Mouse (Mus musculus) heart, postnatal 36 days (tissue): Measurements from ENCODE around the gene 1700025B11Rik. TPM values are rescaled to one million over a fixed set of nuclear protein-coding genes. Genes with fewer than 3 reads are reported as not detected.
"Not testable (repeated sequence)": the region's sequence is repeated elsewhere in the genome, so short reads cannot be mapped to it uniquely, and the experiment has no call there.

ENCODE experiments used
- DNase-seq, 2 experiments: peaks; one replicate each; pipeline ENCODE4 v3.0.0; 2021 to 2022
- intact Hi-C: fragments of 180-260 bp; cut with DNase I; formaldehyde crosslinking; loops from one replicate; pipeline ENCODE4 v1.15.1; 2025
- total RNA-seq, 2 experiments: library from RNA; stranded (reverse); gene quantifications; 2 replicates each; pipeline ENCODE4 v1.2.3; 2021

1700025B11Rik gene
- total RNA-seq: not detected

DNA sequence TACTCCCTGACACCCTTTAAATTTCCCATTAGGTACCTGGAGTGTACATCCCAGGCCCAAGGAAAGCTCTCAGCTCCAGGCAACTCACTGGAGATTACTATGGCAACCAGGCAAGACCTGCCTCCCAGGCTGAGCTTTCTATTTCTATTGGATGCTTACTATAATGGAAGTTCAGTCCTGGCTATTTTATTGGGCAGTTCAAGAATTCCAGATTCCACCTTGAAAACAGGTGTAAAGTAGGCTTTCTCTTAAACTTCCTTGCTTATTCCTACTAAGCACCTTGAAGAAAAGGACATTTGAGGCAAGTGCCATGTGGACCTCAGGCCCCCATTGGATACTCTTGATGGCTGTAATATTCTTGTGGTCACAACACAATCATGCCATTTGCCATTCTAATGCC is at the start of gene 1700025B11Rik:
Gene 1700025B11Rik (minus strand): TSS at position 101 of the 400 bp plus-strand sequence.
- DNase-seq: no peak
- intact Hi-C loops: loop anchor here (1.0 kb wide), 1 partner anchor 38 kb away; the partner anchor contains the start of gene Gm36245

DNA sequence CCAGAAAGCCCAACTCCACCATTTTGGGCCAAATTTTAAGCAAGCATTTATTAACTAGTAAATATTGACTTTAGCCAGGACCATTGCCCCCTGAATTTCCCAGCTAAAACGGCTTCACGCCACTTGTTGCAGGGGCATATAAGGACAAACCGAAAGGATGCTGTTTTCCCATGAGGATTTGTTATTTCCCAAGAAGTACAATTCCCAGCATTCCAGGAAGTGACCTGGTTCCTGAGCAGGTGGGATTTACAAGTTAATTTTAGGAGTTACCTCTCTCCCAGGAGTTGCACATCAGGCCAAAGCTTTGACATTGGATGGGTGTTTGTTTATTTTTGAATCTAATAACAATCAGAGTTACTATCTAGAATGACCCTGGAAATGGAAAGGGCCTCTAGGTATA is 44.4 kb upstream of the 1700025B11Rik start:
- intact Hi-C loops: no loop called here
- no peak for DNase-seq

DNA sequence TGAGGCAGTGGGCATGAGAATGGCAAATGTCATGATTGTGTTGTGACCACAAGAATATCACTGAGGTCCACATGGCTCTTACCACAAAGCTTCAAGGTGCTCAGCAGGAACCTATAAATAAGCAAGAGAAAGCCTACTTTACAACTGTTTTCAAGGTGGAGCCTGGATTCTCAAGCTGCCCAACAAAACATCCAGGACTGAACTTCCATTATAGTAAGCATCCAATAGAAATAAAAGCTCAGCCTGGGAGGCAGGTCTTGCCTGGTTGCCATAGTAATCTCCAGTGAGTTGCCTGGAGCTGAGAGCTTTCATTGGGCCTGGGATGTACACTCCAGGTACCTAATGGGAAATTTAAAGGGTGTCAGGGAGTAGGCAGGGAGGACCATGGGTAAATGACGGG is 37.3 kb upstream of the 1700025B11Rik start, which contains the start of gene Gm36245:
Gene Gm36245 (plus strand): TSS at position 301 of the 400 bp plus-strand sequence.
- intact Hi-C loops: loop anchor here (1.0 kb wide), 1 partner anchor 37 kb away; no protein-coding TSS in a partner anchor
- no peak for DNase-seq

DNA sequence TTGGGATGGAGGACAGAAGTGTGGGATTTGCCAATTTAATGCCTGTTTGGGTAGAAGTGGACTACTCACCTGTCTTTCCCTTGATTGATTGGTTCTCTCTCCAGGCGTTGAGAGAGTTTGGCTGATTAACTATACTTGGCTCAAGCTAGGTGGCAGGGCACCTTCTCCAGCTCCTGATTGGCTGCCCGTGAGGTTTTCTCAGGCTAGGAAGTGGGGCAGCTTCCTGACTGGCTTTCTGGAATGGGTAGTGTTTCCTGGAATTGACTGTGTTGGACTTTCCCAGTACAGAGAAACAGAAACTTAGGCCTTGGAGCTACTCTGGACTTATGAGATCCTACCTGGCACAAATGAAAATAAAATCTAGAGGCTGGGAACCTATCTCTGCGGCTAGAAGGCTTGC is 36.7 kb upstream of the 1700025B11Rik start:
- DNase-seq: no peak
- intact Hi-C loops: no loop called here

DNA sequence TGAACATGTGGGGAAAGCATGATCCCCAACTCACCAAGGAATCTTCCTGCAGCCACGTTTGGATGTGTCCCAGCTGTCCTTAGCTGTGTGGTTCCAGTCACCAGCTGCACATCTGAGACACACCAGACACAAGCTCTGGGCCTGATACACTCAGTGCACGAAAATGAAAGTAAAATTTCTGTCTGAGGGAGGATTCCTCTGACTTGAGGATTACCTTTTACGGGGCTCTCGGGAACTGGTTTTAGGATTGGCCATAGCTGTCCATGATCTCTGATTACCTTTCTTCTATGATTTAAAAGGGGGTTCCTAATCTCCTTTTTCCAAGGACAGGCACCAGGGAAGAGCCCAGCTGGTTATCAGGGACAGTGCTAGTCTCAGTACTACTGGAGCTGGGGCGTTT is 34.3 kb upstream of the 1700025B11Rik start, which contains the start of gene Apol10b:
Gene Apol10b (minus strand): TSS at position 165 of the 400 bp plus-strand sequence.
- DNase-seq: no peak
- intact Hi-C loops: no loop called here

DNA sequence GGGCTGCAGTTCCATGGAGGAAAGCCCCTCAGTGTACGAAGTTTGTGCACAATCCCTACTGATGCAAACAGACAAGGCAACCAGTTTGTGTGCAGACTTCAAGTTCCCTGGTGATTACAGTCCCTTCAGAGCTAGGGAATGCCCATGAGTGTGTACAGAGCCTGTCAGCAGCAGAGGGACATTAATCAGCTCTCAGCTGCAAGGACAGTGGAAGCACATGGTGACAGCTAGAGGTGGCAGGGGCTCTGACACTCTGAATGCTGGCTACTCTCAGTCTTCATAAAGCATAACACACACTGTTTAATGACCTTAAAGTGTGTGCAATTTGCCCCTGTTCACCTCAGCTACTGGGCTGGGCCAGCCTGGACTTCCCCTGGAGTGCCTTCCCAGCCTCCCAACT is 31.9 kb upstream of the 1700025B11Rik start:
- no peak for DNase-seq
- intact Hi-C loops: no loop called here

DNA sequence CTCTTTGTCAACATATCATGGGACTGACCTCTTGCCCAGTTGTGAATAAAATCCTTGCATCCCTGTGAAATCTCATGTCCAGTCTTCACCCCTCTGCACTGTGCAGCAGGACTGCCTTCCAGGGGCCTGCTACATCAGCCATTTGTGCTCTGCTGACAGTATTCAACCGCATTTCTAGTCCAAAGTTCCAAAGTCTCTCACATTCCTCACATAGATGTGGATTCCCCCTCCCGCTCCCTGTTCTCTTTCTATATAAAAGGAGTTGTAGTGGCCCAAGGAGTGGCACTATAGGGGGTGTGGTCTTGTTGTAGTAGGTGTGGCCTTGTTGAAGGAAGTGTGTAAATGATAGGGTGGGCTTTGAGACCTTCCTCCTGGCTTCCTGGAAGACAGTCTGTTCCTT is 29.2 kb upstream of the 1700025B11Rik start:
- intact Hi-C loops: no loop called here

DNA sequence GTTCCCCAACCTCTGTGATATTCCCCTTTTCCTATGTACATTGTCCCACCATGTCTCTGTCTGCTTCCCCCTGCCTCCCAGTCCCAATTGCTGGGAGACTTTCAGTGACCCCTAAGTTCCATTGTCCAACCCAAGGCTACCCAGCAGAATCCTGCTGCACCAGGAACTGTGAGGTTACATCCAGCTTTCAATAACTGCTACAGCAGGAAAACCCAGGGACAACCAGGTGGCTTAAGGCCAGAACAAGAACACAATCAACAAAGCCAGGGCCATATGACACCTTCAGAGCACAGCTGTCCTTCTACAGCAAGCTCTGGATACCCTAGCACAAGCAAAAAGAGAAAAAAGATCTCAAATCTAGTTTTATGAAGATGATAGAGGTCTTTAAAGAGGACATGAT is 27.3 kb upstream of the 1700025B11Rik start:
- DNase-seq: no peak
- intact Hi-C loops: no loop called here

More for the DNA sequence above, 29.2 kb upstream of the 1700025B11Rik start:
- DNase-seq: no peak

DNA sequence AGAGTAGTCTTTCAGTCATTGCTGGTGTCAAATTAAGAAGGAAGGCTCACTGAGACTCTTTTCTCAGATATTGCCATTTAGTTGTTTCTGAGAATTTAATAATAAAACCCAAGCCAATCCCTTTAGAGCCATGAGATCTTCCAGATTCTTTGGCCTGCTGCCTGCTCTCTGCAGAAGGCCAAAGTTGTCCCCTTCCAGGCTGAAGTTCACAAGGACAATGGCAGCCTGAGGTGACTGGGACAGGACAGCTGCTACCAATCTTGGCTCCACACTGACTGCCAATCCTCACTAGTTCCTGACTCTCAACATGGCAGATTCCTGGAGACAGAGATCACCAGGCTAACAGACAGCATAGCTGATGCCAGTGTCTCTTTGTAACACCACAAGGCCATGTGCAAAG is 25.3 kb upstream of the 1700025B11Rik start:
- DNase-seq: peak; percentile 27 to 40
- intact Hi-C loops: no loop called here

DNA sequence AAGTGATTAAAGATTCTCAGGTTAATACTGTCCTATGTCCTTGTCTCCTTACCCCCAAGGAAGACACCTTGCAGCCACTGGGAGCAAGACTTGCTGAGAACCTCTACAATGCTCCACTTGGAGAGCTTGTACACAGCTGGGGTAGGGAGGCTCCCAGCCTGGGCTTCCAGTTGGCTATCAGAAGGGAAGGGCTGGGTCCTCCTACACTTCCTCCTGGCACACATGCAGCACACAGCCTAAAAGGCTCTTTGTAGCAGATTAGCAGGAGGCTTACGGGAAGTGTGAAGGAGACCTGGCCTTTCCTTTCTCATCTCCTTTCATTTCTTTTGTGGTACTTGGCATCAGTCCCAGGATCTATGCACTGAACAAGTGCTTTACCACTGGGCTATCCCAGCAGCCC is 20.0 kb upstream of the 1700025B11Rik start:
- DNase-seq: peak; percentile 53 to 56
- intact Hi-C loops: no loop called here

DNA sequence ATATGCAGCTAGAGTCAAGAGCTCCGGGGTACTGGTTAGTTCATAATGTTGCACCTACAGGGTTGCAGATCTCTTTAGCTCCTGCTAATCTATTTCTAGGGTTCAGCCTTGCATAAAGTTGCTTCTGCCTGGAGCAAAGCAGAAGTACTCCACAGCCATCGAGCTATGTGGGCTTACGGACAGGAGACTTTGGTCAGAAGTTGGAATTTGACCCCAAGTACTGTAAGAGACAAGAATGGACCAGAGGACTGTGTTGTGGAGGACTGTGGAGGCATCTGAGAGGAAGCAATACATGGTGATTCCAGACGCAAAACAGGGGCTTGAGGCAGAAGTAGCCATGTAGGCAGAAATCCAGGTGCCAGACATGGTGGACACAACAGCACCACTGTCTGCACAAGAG is 17.6 kb upstream of the 1700025B11Rik start:
- intact Hi-C loops: no loop called here
- DNase-seq: no peak

DNA sequence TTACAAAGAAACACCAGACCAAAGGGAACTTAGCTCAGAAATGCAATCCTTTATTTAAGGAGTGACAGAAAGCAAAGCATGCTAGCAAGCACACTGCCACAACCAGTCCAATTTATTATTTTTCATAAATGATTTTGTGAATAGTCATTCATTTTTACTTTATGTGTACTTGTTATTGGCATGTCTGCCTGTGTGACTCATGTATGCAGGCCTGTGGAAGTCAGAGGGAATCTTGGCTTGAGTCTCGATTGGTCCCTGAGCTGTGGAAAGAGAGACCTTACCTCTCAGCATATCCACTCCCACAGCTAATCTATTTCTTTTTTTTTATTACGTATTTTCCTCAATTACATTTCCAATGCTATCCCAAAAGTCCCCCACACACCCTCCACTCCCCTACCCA is 17.1 kb upstream of the 1700025B11Rik start:
- DNase-seq: no peak
- intact Hi-C loops: no loop called here

DNA sequence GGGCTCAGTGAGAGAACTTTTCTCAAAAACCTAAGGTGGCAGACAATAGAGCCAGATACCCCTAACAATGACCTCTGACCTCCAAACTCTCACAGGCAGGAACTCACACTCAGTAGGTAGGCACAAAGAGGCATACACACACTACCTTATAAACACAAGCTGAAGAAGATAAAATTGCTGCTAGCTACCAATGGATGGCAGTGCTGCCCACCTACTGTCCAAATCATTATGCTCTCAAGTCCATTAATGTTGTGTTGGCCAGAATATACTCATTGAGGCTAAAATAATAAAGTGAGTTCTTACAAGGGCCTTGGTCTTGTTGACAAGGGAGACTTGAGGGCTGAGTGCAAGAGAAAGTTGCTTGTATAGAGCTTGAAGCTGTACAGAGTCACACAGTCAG is 1.5 kb upstream of the 1700025B11Rik start:
- DNase-seq: no peak
- intact Hi-C loops: no loop called here

DNA sequence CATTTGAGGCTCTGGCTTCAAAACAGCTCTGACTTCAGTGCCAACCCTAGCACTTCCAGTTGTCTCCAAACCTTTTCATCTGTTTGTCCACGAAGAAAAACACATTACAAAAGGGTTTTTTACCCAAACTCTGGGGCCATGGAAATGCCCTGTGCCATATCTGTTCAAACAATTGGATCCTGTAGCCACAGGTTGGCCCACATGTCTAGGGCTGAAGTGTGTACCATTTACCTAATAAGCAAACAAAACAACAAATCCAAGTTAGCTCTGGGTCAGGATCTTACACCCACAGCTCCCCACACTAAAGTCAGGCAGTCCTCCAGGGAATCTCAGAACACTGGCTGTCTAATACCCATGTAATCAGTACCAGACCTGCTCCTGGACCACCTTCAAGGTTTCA is 22.5 kb downstream of the 1700025B11Rik start:
- not testable (repeated sequence) for DNase-seq
- intact Hi-C loops: loop anchor here (10.0 kb wide), 1 partner anchor 76 kb away; no protein-coding TSS in a partner anchor

DNA sequence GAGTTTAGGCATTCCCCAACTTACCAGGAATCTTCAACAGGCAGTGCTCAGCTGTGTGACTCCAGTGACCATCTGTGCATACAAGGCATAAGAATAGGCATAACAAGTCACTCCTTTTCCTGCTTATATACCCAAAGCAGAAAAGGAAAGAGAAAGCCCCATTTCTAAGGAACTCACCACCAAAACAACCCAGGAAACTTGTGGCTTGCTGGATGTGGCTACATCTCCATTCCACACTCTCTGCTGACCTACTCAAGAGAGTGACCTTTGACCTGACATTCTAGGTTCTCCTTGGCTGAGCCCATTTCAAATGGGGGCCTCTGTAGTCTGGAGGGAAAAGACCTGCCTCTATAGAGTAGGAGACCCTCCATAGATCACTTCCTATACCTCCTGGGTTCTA is 28.5 kb downstream of the 1700025B11Rik start, which contains the start of gene Apol7c:
Gene Apol7c (minus strand): TSS at position 101 of the 400 bp plus-strand sequence.
- DNase-seq: no peak
- intact Hi-C loops: loop anchor here (10.0 kb wide), 1 partner anchor 82 kb away; no protein-coding TSS in a partner anchor

DNA sequence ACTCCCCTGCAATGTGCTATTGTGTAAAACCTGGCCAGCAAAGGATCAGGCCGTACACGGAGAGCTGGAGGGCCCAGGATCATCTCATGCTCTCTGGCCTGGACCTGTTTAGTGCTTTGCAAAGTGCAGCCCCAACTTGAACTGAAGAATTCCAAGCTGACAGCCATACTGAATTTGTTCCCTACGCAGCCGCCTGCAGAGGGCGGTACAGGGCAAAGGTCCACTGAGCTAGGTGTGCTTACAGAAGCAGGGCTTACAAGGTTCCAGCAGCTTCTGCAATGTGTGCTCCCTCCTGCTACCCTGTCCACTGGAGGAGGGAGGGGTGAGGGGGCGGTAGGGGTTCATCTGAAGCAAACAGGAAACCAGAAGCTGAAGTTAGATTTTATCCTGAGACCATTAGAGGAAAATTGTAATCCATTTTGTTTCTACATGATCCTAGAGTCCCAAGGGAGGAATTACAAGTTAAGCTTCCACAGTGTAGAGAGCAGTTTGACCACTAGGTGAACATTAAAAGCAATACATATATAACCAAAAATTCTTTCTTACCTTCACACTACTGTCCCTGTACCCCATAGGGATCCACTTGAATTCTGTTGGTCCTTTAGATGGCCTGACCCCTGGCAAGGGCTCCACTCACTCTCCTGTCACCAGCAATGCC is 38.4 kb downstream of the 1700025B11Rik start:
- intact Hi-C loops: loop anchor here (1.0 kb wide), 1 partner anchor 107 kb away; no protein-coding TSS in a partner anchor
- DNase-seq: peak; percentile 65 to 78

DNA sequence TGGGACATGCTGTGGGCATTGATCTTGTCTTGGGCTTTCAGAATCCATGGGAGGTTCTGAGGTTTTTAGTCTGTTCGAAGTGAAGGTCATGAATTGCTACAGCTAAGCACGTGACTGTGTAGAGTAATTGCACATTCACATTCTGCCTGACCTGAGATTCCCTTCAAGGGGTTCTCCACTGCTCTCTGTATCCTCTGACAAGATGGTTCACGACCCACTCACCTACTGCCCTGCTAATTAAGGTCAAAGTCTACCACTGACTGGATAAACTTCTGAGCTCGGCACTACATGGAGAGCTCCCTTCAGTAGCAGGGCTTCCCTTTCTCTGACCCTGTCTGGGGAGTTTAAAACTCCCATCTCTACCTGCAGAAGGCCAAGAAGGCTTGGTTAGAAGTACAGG is 41.1 kb downstream of the 1700025B11Rik start:
- not testable (repeated sequence) for DNase-seq

More for the DNA sequence above, 41.1 kb downstream of the 1700025B11Rik start:
- intact Hi-C loops: not testable (repeated sequence)

Other genes with a start within 250 kb of the 1700025B11Rik start
- under 1 TPM; 0.11 to 0.17 TPM for gene Apol7a, start 162.8 kb downstream of the 1700025B11Rik start, total RNA-seq
- gene Apol9a, start 150.8 kb downstream of the 1700025B11Rik start, total RNA-seq: under 1 TPM in 1 of 2 experiments, not detected in 1; 0.27 TPM
- gene Apol7b, start 114.4 kb downstream of the 1700025B11Rik start, total RNA-seq: under 1 TPM in 1 of 2 experiments, not detected in 1; 0.49 TPM
- gene Apol10a, start 84.8 kb downstream of the 1700025B11Rik start, total RNA-seq: not detected
- not detected for gene Apol11a, start 53.6 kb downstream of the 1700025B11Rik start, total RNA-seq
- gene Apol7c, start 28.6 kb downstream of the 1700025B11Rik start, total RNA-seq: not detected
- gene Apol10b, start 34.2 kb upstream of the 1700025B11Rik start, total RNA-seq: 1 to 10 TPM; 1.6 to 1.7 TPM
- not detected for gene Gm36245, start 37.4 kb upstream of the 1700025B11Rik start, total RNA-seq
- gene Apol11b, start 81.4 kb upstream of the 1700025B11Rik start, total RNA-seq: 1 to 10 TPM; 1.8 to 2.6 TPM
- not detected for gene Apol7e, start 137.0 kb upstream of the 1700025B11Rik start, total RNA-seq
- under 1 TPM; 0.46 to 0.61 TPM for gene Apol9b, start 167.1 kb upstream of the 1700025B11Rik start, total RNA-seq
- gene Apol8, start 195.1 kb upstream of the 1700025B11Rik start, total RNA-seq: not detected